Mouse (Mus musculus) cortical plate, adult 2 months (tissue): Measurements from ENCODE around the gene Rnf135.

Source experiments
- CTCF ChIP-seq: fragments of 200-500 bp; IDR thresholded peaks from 2 replicates; pipeline ENCODE4 v1.5.1; 2011; ENCODE audit warnings: mild to moderate bottlenecking, control low read depth, low read length; ENCODE audit not compliant: insufficient read depth; ENCODE audit errors: extremely low read depth
- POLR2A ChIP-seq: fragments of 200-500 bp; IDR thresholded peaks from 2 replicates; pipeline ENCODE4 v1.6.1; 2011; ENCODE audit warnings: mild to moderate bottlenecking, low read length, control low read depth; ENCODE audit not compliant: insufficient read depth; ENCODE audit errors: extremely low read depth

- no peak for TF ChIP-seq CTCF
- no peak for TF ChIP-seq POLR2A
Measured at GRCm38 (mm10) chr11:80155541-80155940, 28.1 kb upstream of the Rnf135 start.
